Comparison of ENCODE assay signal across 8 mouse cellular contexts in the genomic region with DNA sequence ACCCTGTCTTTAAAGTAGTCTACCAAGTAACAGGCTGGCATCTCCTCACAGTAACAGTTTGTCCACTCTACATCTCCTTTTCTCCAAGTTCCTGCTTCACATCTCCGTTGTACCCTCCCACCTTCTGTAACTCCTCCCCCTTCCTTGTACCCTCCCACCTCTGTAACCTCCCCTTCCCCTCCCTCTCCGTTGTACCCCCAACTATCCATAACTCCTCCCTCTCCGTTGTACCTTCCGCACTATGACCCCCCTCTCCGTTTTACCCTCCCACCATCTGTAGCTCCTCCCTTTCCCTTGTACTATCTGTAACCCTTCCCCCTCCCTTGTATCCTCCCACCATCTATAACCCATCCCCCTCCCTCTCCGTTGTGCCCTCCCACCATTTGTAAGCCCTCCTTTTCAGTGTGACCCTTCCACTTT.
DNase-seq lines count a peak whose midpoint lies in the region; ATAC-seq and TF ChIP-seq lines count a peak whose summit lies in the region.

No protein-coding gene starts in this region.

- intact Hi-C loops in heart, postnatal 25 days (cut with DNase I), result no loop called here
- intact Hi-C loops in left cerebral cortex, adult 2 months (cut with DNase I), result no loop called here

- no peaks in the 10 kb centered on the region for H3K9me3 ChIP-seq in heart, embryonic 14.5 days (ENCODE audit: control insufficient read depth, low read length)
- no peaks in the 10 kb centered on the region for H3K9me3 ChIP-seq in hindbrain, postnatal 0 days (ENCODE audit: low read length)
- H3K9me3 ChIP-seq in midbrain, embryonic 16.5 days (replicated peaks; ENCODE audit: control insufficient read depth, low read length, poor library complexity, severe bottlenecking), result no peaks in the 10 kb centered on the region; the same call in 1 of the 2 replicates

- H3K36me3 ChIP-seq in heart, embryonic 14.5 days (ENCODE audit: control insufficient read depth, insufficient read depth, low read length), result peaks cover 8% of the 10 kb centered on the region
- no peaks in the 10 kb centered on the region; the same call in 1 of the 2 replicates for H3K36me3 ChIP-seq in hindbrain, postnatal 0 days (ENCODE audit: insufficient read depth, low read length)
- H3K36me3 ChIP-seq in midbrain, embryonic 16.5 days (ENCODE audit: control insufficient read depth, insufficient read depth, low read length), result no peaks in the 10 kb centered on the region

- ATAC-seq in heart, embryonic 14.5 days (ENCODE audit: insufficient number of reproducible peaks, insufficient read depth, low FRiP score, low read depth), result peak; percentile 26; the same call in 1 of the 2 replicates
- ATAC-seq in hindbrain, postnatal 0 days, result no peak
- ATAC-seq in midbrain, embryonic 16.5 days, result no peak

- WGBS in heart, embryonic 14.5 days, result 21% methylated on average over 6 of the region's 6 CpGs
- 15% methylated on average over 6 of the region's 6 CpGs for WGBS in hindbrain, postnatal 0 days
- WGBS in midbrain, embryonic 16.5 days, result 16% methylated on average over 6 of the region's 6 CpGs

- no peak for DNase-seq in heart, postnatal 25 days (ENCODE audit: low spot score)
- DNase-seq in ZHBTc4 (ENCODE audit: low read depth, low spot score) (peak; percentile 88), MN1 (ENCODE audit: low spot score) (no peak)
- no peak for DNase-seq in hindbrain, postnatal 0 days (ENCODE audit: low spot score)
- DNase-seq in left cerebral cortex, adult 2 months (ENCODE audit: extremely low spot score in 1 of 2, low spot score in 2 of 2), result no peak
- DNase-seq in ovary, postnatal 14 days (ENCODE audit: low spot score), result no peak

- TF ChIP-seq CTCF in hindbrain, postnatal 0 days (IDR thresholded peaks at IDR 0.05; ENCODE audit: low read depth), result no peak
- no peak for TF ChIP-seq CTCF in left cerebral cortex, adult 2 months (IDR thresholded peaks at IDR 0.05)

- no peaks in the 10 kb centered on the region for H3K27me3 ChIP-seq in heart, embryonic 14.5 days (ENCODE audit: control insufficient read depth, insufficient read depth, low read length)
- H3K27me3 ChIP-seq in hindbrain, postnatal 0 days (ENCODE audit: insufficient read depth, low read length), result no peaks in the 10 kb centered on the region
- H3K27me3 ChIP-seq in midbrain, embryonic 16.5 days (ENCODE audit: control insufficient read depth, insufficient read depth, low read depth, low read length), result no peaks in the 10 kb centered on the region

- peak overlapping the region; percentile 74 for H3K4me2 ChIP-seq in heart, embryonic 14.5 days (ENCODE audit: low read length)
- H3K4me2 ChIP-seq in hindbrain, postnatal 0 days (ENCODE audit: low read depth, low read length), result peak overlapping the region; percentile 74
- H3K4me2 ChIP-seq in midbrain, embryonic 16.5 days (ENCODE audit: low read length), result peak overlapping the region; percentile 18; the same call in 1 of the 2 replicates

- no peak overlapping the region; a peak in 1 of 4 replicates for H3K4me3 ChIP-seq in heart, embryonic 14.5 days (ENCODE audit: control insufficient read depth in 1 of 2, insufficient read depth in 1 of 2, low read depth in 1 of 2, low read length in 2 of 2)
- 0 out of 2 replicates have a peak overlapping the region, but pooled peaks have one; percentile 7 for H3K4me3 ChIP-seq in hindbrain, postnatal 0 days (ENCODE audit: low read length)
- H3K4me3 ChIP-seq in midbrain, embryonic 16.5 days (ENCODE audit: low read depth, low read length), result no peak overlapping the region
- no peak overlapping the region for H3K4me3 ChIP-seq in left cerebral cortex, adult 2 months

- H3K4me1 ChIP-seq in heart, embryonic 14.5 days (ENCODE audit: control insufficient read depth in 2 of 2, insufficient read depth in 2 of 2, low read length in 2 of 2), result peaks cover 4 to 7% of the 10 kb centered on the region in 2 experiments; a peak in 2 of 4 replicates
- peaks cover 14% of the 10 kb centered on the region; the same call in 1 of the 2 replicates for H3K4me1 ChIP-seq in hindbrain, postnatal 0 days (ENCODE audit: insufficient read depth, low read length)
- peaks cover 16% of the 10 kb centered on the region for H3K4me1 ChIP-seq in midbrain, embryonic 16.5 days (ENCODE audit: control insufficient read depth, insufficient read depth, low read length)

- H3K27ac ChIP-seq in heart, embryonic 14.5 days (replicated peaks in 1 of 2; ENCODE audit: control insufficient read depth in 1 of 2, insufficient read depth in 1 of 2, low read depth in 2 of 2, low read length in 2 of 2), result no peak overlapping the region
- H3K27ac ChIP-seq in hindbrain, postnatal 0 days, result no peak overlapping the region
- no peak overlapping the region for H3K27ac ChIP-seq in midbrain, embryonic 16.5 days (ENCODE audit: low read length)
- no peak overlapping the region for H3K27ac ChIP-seq in left cerebral cortex, adult 2 months

- H3K9ac ChIP-seq in heart, embryonic 14.5 days (ENCODE audit: low read length), result no peak overlapping the region
- H3K9ac ChIP-seq in hindbrain, postnatal 0 days (replicated peaks; ENCODE audit: low read length), result no peak overlapping the region
- no peak overlapping the region for H3K9ac ChIP-seq in midbrain, embryonic 16.5 days (ENCODE audit: low read depth, low read length)

Comparison
In these comparisons a context has a peak if more than half of its experiments do, and no peak if none do; other contexts are left out.
1. H3K4me2 ChIP-seq: peak in every context shown above with its lines; median percentile 74 in heart, embryonic 14.5 days; 74 in hindbrain, postnatal 0 days; 18 in midbrain, embryonic 16.5 days.